Mouse (Mus musculus) kidney, postnatal 14 days (tissue): Measurements from ENCODE around the gene Tomm6.

ENCODE experiments used
- DNase-seq: peaks from one replicate; pipeline ENCODE4 v3.0.0; 2022; ENCODE audit warnings: mixed read lengths

Tomm6 gene

DNA sequence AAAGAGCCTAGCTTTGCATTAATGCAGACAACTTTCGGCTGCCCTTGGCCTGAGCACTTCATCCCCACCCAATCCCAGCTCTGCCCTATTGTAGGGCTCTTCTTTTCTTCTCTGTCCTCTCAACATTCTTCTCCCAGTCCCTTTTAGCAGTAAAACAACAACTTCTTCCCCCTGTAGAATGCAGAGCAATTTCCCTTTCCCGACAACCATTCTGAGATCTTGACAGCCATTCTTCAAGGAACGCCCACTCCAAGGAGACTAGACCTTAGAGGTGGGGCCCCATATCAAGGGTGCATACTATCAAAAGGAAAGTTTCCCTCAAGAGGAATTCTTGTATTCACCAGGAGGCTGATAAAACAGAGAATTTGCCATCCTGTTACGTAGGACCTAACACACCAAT, 39.2 kb downstream of the Tomm6 start:
- no peak for DNase-seq

DNA sequence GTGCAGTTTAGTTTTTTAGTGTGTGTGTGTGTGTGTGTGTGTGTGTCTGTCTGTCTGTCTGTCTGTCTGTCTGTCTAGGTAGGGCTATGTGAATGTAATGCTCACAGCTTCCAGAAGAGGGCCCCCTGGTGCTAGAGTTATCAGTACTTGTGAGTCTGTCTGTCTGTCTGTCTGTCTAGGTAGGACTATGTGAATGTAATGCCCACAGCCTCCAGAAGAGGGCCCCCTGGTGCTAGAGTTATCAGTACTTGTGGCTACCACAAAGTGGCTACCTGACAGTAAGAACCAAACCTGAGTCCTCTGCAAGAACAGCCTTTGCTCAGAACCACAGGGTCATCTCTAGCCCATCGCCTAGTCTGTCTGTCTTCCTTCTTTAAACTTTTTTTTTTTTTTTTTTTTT, 41.5 kb downstream of the Tomm6 start:
- peak; percentile 81 for DNase-seq

DNA sequence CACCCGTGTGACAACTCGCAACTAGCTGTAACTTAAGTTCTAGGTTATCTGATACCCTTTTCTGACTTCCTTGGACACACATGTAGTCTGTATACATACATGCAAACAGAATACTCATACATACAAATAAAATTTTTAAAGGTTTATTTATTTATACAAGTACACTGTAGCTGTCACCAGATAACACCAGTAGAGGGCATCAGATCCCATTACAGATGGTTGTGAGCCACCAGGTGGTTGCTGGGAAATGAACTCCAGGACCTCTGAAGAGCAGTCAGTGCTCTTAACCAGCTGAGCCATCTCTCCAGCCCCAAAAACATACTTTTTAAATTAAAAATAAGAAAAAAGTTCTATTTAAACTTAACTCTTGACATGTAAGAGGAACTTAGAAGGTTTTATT, 45.2 kb downstream of the Tomm6 start:
- DNase-seq, result no peak
